Mouse (Mus musculus) CH12.LX (cell line): ENCODE data around the gene Syne3.

Source experiments
- CHD2 ChIP-seq: IDR thresholded peaks from 2 replicates; pipeline ENCODE4 v1.6.1; 2011; ENCODE audit warnings: low read length, improper control_type of control experiment
- CTCF ChIP-seq, 2 experiments: IDR thresholded peaks in 1 of 2; conservative IDR thresholded peaks in 1 of 2; 2 replicates each; pipeline ENCODE4 v1.5.1; 2011 to 2012; ENCODE audit warnings: low read depth in 2 of 2, low read length in 2 of 2, improper control_type of control experiment in 1 of 2, inconsistent platforms in 1 of 2, mild to moderate bottlenecking in 1 of 2, moderate library complexity in 1 of 2
- EP300 ChIP-seq: IDR thresholded peaks from 2 replicates; pipeline ENCODE4 v1.6.1; 2011; ENCODE audit warnings: low read length, improper control_type of control experiment
- MAFK ChIP-seq: IDR thresholded peaks from 2 replicates; pipeline ENCODE4 v1.6.1; 2011; ENCODE audit warnings: low read length, improper control_type of control experiment; ENCODE audit not compliant: insufficient replicate concordance
- PAX5 ChIP-seq: IDR thresholded peaks from 2 replicates; pipeline ENCODE4 v1.6.1; 2012; ENCODE audit warnings: low read length, inconsistent platforms, mixed read lengths
- POLR2A ChIP-seq: IDR thresholded peaks from 2 replicates; pipeline ENCODE4 v1.6.1; 2011; ENCODE audit warnings: low read depth, mild to moderate bottlenecking, improper control_type of control experiment, low read length
- RCOR1 ChIP-seq: conservative IDR thresholded peaks from 2 replicates; pipeline ENCODE4 v1.6.1; 2012; ENCODE audit warnings: low read depth, mild to moderate bottlenecking, inconsistent platforms, low read length, improper control_type of control experiment
- SIN3A ChIP-seq: IDR thresholded peaks from 2 replicates; pipeline ENCODE4 v1.6.1; 2012; ENCODE audit warnings: low read length, improper control_type of control experiment, inconsistent platforms
- SMC3 ChIP-seq: IDR thresholded peaks from 2 replicates; pipeline ENCODE4 v1.6.1; 2011; ENCODE audit warnings: low read depth, low read length, improper control_type of control experiment
- ZC3H11A ChIP-seq: IDR thresholded peaks from 2 replicates; pipeline ENCODE4 v1.6.1; 2012; ENCODE audit warnings: low read depth, mild to moderate bottlenecking, inconsistent platforms, low read length, improper control_type of control experiment
- ZNF384 ChIP-seq: IDR thresholded peaks from 2 replicates; pipeline ENCODE4 v1.6.1; 2012; ENCODE audit warnings: low read depth, low read length, improper control_type of control experiment, inconsistent platforms

GRCm38 (mm10) chr12:105025271-105025946 is 15.8 kb upstream of the Syne3 start:
- TF ChIP-seq SMC3 (peak; percentile 99), CTCF (conservative IDR thresholded peaks at IDR 0.05 in 1 of 2, IDR thresholded peaks at IDR 0.05 in 1 of 2; ENCODE audit: low read depth in 2 of 2, low read length in 2 of 2) (peak; percentile 78 to 97), SIN3A (no peak), MAFK (peak; percentile 74; the same call in 1 of the 2 replicates), POLR2A (no peak), ZC3H11A (peak; percentile 95), RCOR1 (no peak), PAX5 (no peak), CHD2 (peak; percentile 64), EP300 (no peak), ZNF384 (peak; percentile 71)
